Mouse (Mus musculus): ENCODE results near the gene Ppt1.

DNA sequence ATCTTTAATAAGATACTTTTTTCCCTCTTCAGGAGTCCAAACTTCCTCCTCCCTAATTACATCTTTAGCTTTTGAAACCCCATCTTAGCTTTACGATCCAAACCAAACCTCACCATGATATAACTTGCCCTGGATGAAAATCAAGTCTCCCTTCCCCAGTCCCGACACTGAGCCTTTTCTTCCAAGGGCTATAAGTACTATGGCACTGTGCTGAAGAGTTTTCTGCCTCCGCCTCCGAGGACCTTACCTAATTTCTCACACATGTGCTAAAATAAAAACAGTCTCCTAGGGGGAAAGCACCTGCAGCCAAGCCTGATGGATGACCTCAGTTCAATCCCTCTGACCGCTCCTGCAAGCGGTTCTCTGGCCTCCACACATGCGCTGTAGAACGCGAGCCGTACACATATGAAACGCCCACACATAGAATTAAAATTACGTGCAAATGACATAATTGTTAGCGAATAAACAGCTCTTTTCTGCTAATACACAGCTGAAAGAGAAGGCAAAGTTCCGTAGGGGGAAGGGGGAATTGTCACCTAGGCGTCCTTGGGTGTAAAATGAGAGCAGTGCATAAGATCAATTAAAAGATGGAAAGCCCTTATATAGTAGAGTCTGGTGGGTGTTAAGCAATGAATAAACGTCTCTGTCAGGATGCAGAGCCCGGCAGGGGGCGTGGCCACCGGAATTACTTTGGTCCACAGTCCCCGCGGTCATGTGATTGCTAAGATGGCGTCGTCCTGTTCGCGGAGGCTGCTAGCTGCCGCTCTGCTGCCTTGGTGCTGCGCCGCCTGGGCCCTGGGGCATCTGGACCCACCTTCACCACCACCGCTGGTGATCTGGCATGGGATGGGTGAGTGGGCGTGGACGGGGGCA, at the start of gene Ppt1:
- TF ChIP-seq CTCF (IDR thresholded peaks at IDR 0.05; ENCODE audit: low read depth, low read length) (peak; percentile 36), POLR2A (IDR thresholded peaks at IDR 0.05; ENCODE audit: extremely low read depth, insufficient read depth, low read length) (peak; percentile 49; the same call in 1 of the 2 replicates)

Measured in liver, adult 2 months (tissue).